Mouse (Mus musculus) neural tube, embryonic 14.5 days (tissue): ENCODE data around the gene Pimreg. TPM values are rescaled to one million over a fixed set of nuclear protein-coding genes. Genes with fewer than 3 reads are reported as not detected.

ENCODE experiments used
- ATAC-seq: fragments of 200-750 bp; cut with Nextera tagmentation; 2 replicates; pipeline ENCODE4 v1.8.0; 2017; ENCODE audit warnings: low read depth, mild to moderate bottlenecking, moderate TSS enrichment, moderate library complexity
- H3K27ac ChIP-seq: fragments of 300-500 bp; sonication (generic); 2 replicates; pipeline ENCODE4 v1.5.1; 2014; ENCODE audit warnings: low read depth, mild to moderate bottlenecking, control low read depth, low read length, moderate library complexity, mixed read lengths
- H3K27me3 ChIP-seq: fragments of 300-500 bp; sonication (generic); 2 replicates; pipeline ENCODE4 v1.6.1; 2014; ENCODE audit warnings: low read length; ENCODE audit not compliant: control insufficient read depth, insufficient read depth
- H3K36me3 ChIP-seq: fragments of 300-500 bp; sonication (generic); 2 replicates; pipeline ENCODE4 v1.6.1; 2014; ENCODE audit warnings: low read length, mixed read lengths; ENCODE audit not compliant: control insufficient read depth, insufficient read depth
- H3K4me1 ChIP-seq: fragments of 300-500 bp; sonication (generic); 2 replicates; pipeline ENCODE4 v1.6.1; 2014; ENCODE audit warnings: low read length; ENCODE audit not compliant: control insufficient read depth, insufficient read depth
- H3K4me2 ChIP-seq: fragments of 300-500 bp; sonication (generic); 2 replicates; pipeline ENCODE4 v1.6.1; 2014; ENCODE audit warnings: mild to moderate bottlenecking, low read depth, low read length, control low read depth
- H3K4me3 ChIP-seq: fragments of 300-500 bp; sonication (generic); 2 replicates; pipeline ENCODE4 v1.5.1; 2014; ENCODE audit warnings: low read depth, low read length, control low read depth, mixed read lengths
- H3K9ac ChIP-seq: fragments of 300-500 bp; sonication (generic); replicated peaks from 2 replicates; pipeline ENCODE4 v1.6.1; 2014; ENCODE audit warnings: low read depth, mild to moderate bottlenecking, control low read depth, low read length, mixed read lengths
- H3K9me3 ChIP-seq: fragments of 300-500 bp; sonication (generic); 2 replicates; pipeline ENCODE4 v1.6.1; 2016; ENCODE audit warnings: low read length; ENCODE audit not compliant: control insufficient read depth
- WGBS: fragments of 180-500 bp; shearing (Covaris S2); extraction: QIAGEN DNeasy Blood & Tissue Kit; methylation state at CpG from one replicate; pipeline ENCODE4 v1.1.7; 2014; 5-methylcytosine and 5-hydroxymethylcytosine counted together
- polyA plus RNA-seq: library from polyadenylated mRNA; unstranded; fragments of >200 nt; fragmentation: Nextera tagmentation; extraction: Ambion mirVana; gene quantifications from 2 replicates; pipeline ENCODE4 v1.2.1, GENCODE M21; 2014

Pimreg gene
- polyA plus RNA-seq, 1 experiment from 2014 or later: 10.9 TPM

DNA sequence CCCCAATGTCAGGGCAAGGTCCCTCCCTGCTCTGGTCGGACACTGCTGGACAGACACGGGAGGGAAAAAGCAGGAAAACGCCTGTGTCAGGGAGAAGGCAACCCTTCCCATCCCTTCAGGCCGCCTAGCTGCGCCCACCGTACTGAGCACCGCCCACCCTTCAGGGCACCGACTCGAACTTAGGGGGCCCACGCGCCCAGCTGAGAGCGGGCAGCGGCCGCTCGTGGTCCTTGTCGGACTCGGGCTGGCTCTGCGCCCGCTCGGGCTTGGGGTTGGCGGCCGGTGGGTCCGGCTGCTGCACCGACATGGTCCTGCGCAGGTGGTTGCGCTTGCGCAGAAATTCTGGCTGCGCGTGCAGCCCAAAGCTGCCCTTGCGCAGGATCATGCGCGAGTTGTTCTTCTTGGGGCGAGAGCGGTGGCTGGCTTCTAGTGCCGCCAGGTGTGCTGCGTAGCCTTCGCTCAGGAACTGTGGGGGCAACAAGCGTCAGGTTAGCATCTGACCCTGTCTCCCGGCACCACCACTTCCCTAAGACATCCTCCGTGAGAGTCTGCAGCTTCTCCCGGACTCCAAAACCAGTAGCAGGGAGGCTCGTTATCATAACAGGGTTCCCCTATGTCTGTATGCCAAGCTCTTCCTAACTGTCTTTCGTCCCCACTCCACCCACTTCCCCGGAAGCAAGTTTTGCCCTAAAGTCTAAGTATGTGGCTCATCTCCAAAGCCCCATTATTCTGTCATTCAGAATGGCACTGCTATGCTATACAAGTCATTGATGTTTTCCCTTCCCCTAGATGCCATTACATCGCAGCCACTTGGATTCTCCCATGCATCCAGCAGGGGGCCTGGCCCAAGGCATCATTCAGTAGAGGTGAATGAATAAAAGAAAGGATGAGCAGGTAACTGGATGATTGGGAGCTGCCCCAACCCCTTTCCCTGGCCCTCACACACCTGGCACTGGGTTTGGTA is 9.3 kb downstream of the Pimreg start:
- Histone ChIP-seq H3K27ac (peak overlapping the region; percentile 30), H3K9ac (peak overlapping the region; percentile 69), H3K9me3 (no peaks in the 10 kb centered on the region), H3K4me1 (peaks cover 7% of the 10 kb centered on the region), H3K36me3 (no peaks in the 10 kb centered on the region), H3K4me2 (peak overlapping the region; percentile 74), H3K27me3 (no peaks in the 10 kb centered on the region), H3K4me3 (peak overlapping the region; percentile 43)
- 2% methylated on average over 45 of the region's 45 CpGs for whole genome bisulfite sequencing
- ATAC-seq: peak; percentile 67

DNA sequence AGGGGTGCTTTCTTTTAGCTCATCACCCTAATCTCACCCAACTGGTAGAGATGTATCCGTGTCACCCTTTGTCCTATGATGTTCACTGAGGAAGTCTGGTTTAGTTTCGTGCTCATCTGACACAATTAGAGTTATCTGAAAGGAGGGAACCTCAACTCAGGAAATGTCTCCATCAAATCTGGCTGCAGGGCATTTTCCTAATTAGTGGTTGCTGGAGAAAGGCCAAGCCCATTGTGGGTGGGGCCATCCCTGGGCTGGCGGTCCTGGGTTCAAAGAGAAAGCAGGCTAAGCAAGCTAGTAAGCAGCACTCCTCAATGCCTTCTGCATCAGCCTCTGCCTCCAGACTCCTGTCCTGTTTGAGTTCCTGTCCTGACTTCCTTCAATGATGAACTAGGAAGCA is 10.4 kb downstream of the Pimreg start:
- peaks cover 7% of the 10 kb centered on the region for H3K4me1 ChIP-seq
- H3K9me3 ChIP-seq: no peaks in the 10 kb centered on the region
- no peak overlapping the region for H3K4me2 ChIP-seq
- H3K36me3 ChIP-seq: no peaks in the 10 kb centered on the region
- H3K27me3 ChIP-seq: no peaks in the 10 kb centered on the region
- no peak overlapping the region for H3K9ac ChIP-seq
- H3K27ac ChIP-seq: no peak overlapping the region
- ATAC-seq: no peak
- no peak overlapping the region for H3K4me3 ChIP-seq
- 48% methylated on average over 3 of the region's 3 CpGs for WGBS

DNA sequence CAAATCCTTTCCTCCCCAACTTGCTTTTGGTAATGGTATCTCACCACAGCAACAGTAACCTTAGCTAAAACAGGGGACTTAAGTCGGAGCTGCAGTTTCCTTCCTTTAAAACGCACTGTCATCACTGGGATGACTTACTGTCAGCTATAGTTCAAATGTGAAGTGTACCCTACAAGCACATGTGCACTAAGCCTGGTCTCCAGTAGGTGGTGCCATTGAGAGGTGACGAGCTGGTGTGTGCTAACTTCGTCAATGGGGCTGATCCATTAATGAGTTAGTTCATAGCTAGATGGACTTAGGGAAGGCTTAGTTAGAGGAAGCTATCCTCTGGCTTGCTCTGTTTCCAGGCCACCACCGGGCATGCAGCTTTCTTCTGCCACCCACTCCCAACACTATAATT is 10.8 kb downstream of the Pimreg start:
- no peak overlapping the region for H3K27ac ChIP-seq
- no peaks in the 10 kb centered on the region for H3K36me3 ChIP-seq
- H3K9me3 ChIP-seq: no peaks in the 10 kb centered on the region
- no peak overlapping the region for H3K4me3 ChIP-seq
- no peak for ATAC-seq
- H3K4me2 ChIP-seq: no peak overlapping the region
- 14% methylated on average over 5 of the region's 5 CpGs for WGBS
- peaks cover 7% of the 10 kb centered on the region for H3K4me1 ChIP-seq
- H3K9ac ChIP-seq: no peak overlapping the region
- H3K27me3 ChIP-seq: no peaks in the 10 kb centered on the region

DNA sequence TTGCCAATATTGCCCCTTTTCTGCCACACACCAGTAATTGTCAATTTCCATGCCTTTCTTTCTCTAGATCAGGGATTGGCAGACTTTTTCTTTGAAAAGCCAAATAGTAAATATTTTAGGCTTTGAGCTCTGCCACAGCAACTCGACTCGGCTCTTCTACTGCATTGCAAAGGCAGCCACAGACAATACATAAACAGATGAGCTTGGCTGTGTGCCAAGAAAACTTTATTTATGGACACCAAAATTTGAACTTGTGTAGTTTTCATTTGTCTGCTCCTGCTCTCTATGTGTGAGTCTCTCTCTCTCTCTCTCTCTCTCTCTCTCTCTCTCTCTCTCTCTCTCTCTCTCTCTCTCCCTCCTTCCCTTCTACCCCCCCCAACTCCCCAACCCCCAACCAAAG is 13.3 kb downstream of the Pimreg start:
- Histone ChIP-seq H3K4me2 (no peak overlapping the region), H3K27me3 (no peaks in the 10 kb centered on the region), H3K4me1 (peaks cover 6% of the 10 kb centered on the region), H3K9me3 (no peaks in the 10 kb centered on the region), H3K27ac (no peak overlapping the region), H3K4me3 (no peak overlapping the region), H3K9ac (no peak overlapping the region), H3K36me3 (no peaks in the 10 kb centered on the region)
- WGBS: 26% methylated on average over 2 of the region's 2 CpGs
- ATAC-seq: no peak

DNA sequence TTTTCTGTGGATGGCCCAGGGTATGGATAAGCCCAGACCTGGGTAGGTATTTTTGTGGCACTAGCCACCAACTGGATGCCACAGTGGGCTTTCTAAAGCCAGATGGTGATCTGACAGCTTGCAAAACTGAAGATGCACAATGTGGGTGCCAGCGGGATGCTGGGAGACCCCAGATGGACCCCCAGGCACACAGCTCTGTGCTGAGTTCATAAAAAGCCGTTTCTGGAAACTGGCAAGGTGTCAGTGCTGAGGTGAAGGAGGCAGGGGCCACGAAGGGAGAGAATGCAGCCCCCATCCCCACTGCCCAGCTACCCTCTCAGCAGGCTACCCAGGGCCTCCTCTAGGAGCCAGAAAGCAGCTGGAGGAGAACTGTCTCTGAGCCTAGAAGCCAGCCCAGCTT is 15.3 kb downstream of the Pimreg start:
- H3K4me3 ChIP-seq: no peak overlapping the region
- no peak overlapping the region for H3K4me2 ChIP-seq
- no peaks in the 10 kb centered on the region for H3K9me3 ChIP-seq
- H3K27ac ChIP-seq: no peak overlapping the region
- no peak for ATAC-seq
- H3K27me3 ChIP-seq: no peaks in the 10 kb centered on the region
- no peaks in the 10 kb centered on the region for H3K4me1 ChIP-seq
- no peak overlapping the region for H3K9ac ChIP-seq
- 61% methylated on average over 3 of the region's 3 CpGs for WGBS
- H3K36me3 ChIP-seq: no peaks in the 10 kb centered on the region

DNA sequence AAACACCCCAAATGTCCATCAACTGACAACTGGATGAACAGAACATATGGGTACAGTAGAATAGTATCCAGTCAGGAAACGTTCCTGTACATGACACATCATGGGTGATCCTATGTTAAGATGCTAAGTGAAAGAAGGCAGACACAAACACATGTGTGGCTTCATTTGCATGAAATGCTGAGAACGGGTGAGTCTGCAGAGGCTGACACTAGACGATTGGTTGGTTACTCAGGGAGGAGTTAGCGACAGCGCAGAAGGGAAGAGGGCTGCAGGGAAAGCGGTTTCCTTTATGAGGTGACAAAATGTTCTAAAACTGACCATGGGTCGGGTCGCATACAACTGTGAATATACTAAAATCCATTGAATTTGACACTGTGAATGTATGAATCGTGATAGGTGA is 18.6 kb downstream of the Pimreg start:
- H3K36me3 ChIP-seq: no peaks in the 10 kb centered on the region
- no peak overlapping the region for H3K9ac ChIP-seq
- H3K27ac ChIP-seq: no peak overlapping the region
- no peak overlapping the region for H3K4me3 ChIP-seq
- no peak for ATAC-seq
- H3K27me3 ChIP-seq: no peaks in the 10 kb centered on the region
- no peaks in the 10 kb centered on the region for H3K9me3 ChIP-seq
- H3K4me1 ChIP-seq: no peaks in the 10 kb centered on the region
- 79% methylated on average over 9 of the region's 9 CpGs for WGBS
- H3K4me2 ChIP-seq: no peak overlapping the region

DNA sequence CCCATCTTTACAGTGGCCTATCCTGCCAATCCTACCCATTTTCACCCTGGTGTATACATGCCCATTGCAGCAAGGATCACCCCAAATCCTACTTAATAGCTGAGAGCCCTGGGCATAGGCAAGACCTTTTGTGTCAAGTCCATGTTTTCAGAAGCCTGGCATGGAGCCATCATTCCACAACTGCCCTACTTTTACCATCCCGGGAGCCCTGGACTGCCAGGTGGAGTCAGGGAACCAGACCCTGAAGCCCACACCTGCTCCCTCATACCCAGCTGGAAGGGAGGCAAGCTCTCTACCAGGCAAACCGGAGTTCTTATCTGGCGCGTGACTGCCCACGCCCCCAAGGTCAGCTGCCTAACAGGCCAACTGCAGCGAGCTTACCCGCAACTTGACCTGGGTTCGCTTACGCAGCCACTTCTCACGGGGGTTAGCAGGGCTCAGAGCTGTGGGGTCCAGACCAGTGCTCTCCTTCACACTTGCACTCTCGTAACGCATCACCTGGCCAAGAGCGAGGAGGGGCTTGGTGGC is 19.3 kb downstream of the Pimreg start:
- Histone ChIP-seq H3K27me3 (no peaks in the 10 kb centered on the region), H3K36me3 (no peaks in the 10 kb centered on the region), H3K4me3 (no peak overlapping the region), H3K4me1 (no peaks in the 10 kb centered on the region), H3K9me3 (no peaks in the 10 kb centered on the region), H3K9ac (no peak overlapping the region), H3K4me2 (no peak overlapping the region), H3K27ac (no peak overlapping the region)
- WGBS: 86% methylated on average over 13 of the region's 13 CpGs
- no peak for ATAC-seq

DNA sequence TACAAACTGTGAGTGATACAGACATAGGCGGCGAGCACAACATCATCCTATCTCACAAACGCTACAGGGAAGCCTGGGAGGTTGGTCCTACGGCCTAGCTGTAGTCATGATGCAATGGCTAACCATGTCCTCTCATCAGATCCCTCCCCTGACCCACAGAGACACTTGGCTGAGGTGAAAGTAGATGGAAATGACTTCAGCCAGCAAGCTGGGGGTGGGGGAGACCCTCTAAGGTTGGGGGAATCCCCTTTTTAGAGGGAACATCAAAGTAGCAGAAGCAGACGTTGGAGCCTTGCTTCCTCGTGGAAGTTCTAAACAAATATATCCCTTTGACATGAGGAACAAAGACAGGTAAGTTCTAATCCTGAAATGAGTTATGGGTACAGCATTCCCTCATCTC is 22.6 kb downstream of the Pimreg start:
- H3K4me2 ChIP-seq: no peak overlapping the region
- H3K4me1 ChIP-seq: peaks cover 4% of the 10 kb centered on the region; the same call in 1 of the 2 replicates
- no peak overlapping the region for H3K9ac ChIP-seq
- no peak for ATAC-seq
- H3K4me3 ChIP-seq: no peak overlapping the region
- no peaks in the 10 kb centered on the region for H3K9me3 ChIP-seq
- no peaks in the 10 kb centered on the region for H3K27me3 ChIP-seq
- 84% methylated on average over 6 of the region's 6 CpGs for WGBS
- H3K27ac ChIP-seq: no peak overlapping the region
- H3K36me3 ChIP-seq: no peaks in the 10 kb centered on the region

DNA sequence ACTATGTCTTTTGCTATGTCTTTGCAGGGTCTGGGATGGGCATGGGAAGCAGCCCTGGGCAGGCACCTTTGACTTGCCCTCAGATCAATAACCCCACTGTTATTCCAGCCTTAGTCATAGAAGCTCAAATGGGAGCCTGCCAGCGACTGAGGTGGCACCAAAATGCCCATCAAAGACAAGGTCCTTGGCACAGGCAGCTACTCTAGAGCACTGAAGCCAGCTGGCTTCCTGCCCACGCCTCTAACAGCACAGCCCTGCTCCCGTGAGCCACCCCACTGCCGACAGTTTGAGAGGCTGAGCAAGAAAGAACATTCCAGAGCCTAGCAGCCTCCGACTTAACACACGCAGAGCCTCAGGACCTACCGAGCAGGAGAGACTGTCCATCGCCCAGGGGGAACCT is 23.3 kb downstream of the Pimreg start:
- no peaks in the 10 kb centered on the region for H3K36me3 ChIP-seq
- no peak overlapping the region for H3K9ac ChIP-seq
- no peaks in the 10 kb centered on the region for H3K27me3 ChIP-seq
- no peak overlapping the region for H3K27ac ChIP-seq
- ATAC-seq: no peak
- WGBS: 81% methylated on average over 8 of the region's 8 CpGs
- H3K4me3 ChIP-seq: no peak overlapping the region
- no peak overlapping the region for H3K4me2 ChIP-seq
- peaks cover 4% of the 10 kb centered on the region; the same call in 1 of the 2 replicates for H3K4me1 ChIP-seq
- no peaks in the 10 kb centered on the region for H3K9me3 ChIP-seq
